Mouse (Mus musculus): ENCODE results near the gene Hyal6. TPM values are rescaled to one million over a fixed set of nuclear protein-coding genes. Genes with fewer than 3 reads are reported as not detected.

The Hyal6 gene
- total and polyA plus RNA-seq, 3 experiments: not detected

GRCm38 (mm10) chr6:24734565-24734964, 1.5 kb downstream of the Hyal6 start:
- Histone ChIP-seq H3K9me3 (replicated peaks; ENCODE audit: insufficient read depth, low read length) (no peaks in the 10 kb centered on the region), H3K27ac (ENCODE audit: control insufficient read depth, low read depth, low read length) (no peak overlapping the region), H3K4me1 (ENCODE audit: control insufficient read depth in 1 of 2, insufficient read depth in 2 of 2, low read length in 2 of 2) (no peaks in the 10 kb centered on the region), H3K79me2 (ENCODE audit: control insufficient read depth, insufficient read depth, low read length, poor library complexity) (no peaks in the 10 kb centered on the region), H3K4me3 (ENCODE audit: control insufficient read depth in 1 of 2, insufficient read depth in 1 of 2, low read depth in 2 of 2, low read length in 2 of 2) (no peak overlapping the region), H3K9ac (ENCODE audit: control insufficient read depth, low read depth, low read length, poor library complexity, severe bottlenecking) (no peak overlapping the region), H3K36me3 (ENCODE audit: control insufficient read depth in 1 of 2, insufficient read depth in 2 of 2, low read length in 2 of 2) (no peaks in the 10 kb centered on the region), H3K27me3 (ENCODE audit: control insufficient read depth in 1 of 2, insufficient read depth in 2 of 2, low read length in 2 of 2) (no peaks in the 10 kb centered on the region; a peak in 2 of 4 replicates)
- no peak for TF ChIP-seq NELFE (IDR thresholded peaks at IDR 0.05; ENCODE audit: low read depth, low read length)
- TF ChIP-seq E2F4 (IDR thresholded peaks at IDR 0.05; ENCODE audit: borderline replicate concordance, low read depth, low read length): no peak
- TF ChIP-seq POLR2A (IDR thresholded peaks at IDR 0.05; ENCODE audit: control insufficient read depth in 1 of 2, insufficient read depth in 1 of 2, low read depth in 1 of 2, low read length in 2 of 2, poor library complexity in 1 of 2): no peak
- TF ChIP-seq POLR2AphosphoS2 (IDR thresholded peaks at IDR 0.05; ENCODE audit: low read length): no peak
- no peak for TF ChIP-seq EP300 (IDR thresholded peaks at IDR 0.05; ENCODE audit: low read depth in 1 of 2, low read length in 2 of 2)
- DNase-seq (ENCODE audit: low read depth, low spot score): no peak

GRCm38 (mm10) chr6:24748029-24748428, 15.0 kb downstream of the Hyal6 start, which contains the start of gene Hyal4:
Hyal4 (plus strand) TSS chr6:24748329.
- H3K9me3 ChIP-seq (replicated peaks; ENCODE audit: insufficient read depth, low read length): no peaks in the 10 kb centered on the region

GRCm38 (mm10) chr6:24759281-24759680, 26.2 kb downstream of the Hyal6 start:
- Histone ChIP-seq H3K9me3 (replicated peaks; ENCODE audit: insufficient read depth, low read length) (no peaks in the 10 kb centered on the region), H3K4me1 (ENCODE audit: control insufficient read depth in 1 of 2, insufficient read depth in 2 of 2, low read length in 2 of 2) (no peaks in the 10 kb centered on the region), H3K9ac (ENCODE audit: control insufficient read depth, low read depth, low read length, poor library complexity, severe bottlenecking) (no peak overlapping the region), H3K4me3 (ENCODE audit: control insufficient read depth in 1 of 2, insufficient read depth in 1 of 2, low read depth in 2 of 2, low read length in 2 of 2) (no peak overlapping the region), H3K27ac (ENCODE audit: control insufficient read depth, low read depth, low read length) (no peak overlapping the region), H3K27me3 (ENCODE audit: control insufficient read depth in 1 of 2, insufficient read depth in 2 of 2, low read length in 2 of 2) (no peaks in the 10 kb centered on the region), H3K36me3 (ENCODE audit: control insufficient read depth in 1 of 2, insufficient read depth in 2 of 2, low read length in 2 of 2) (no peaks in the 10 kb centered on the region), H3K79me2 (ENCODE audit: control insufficient read depth, insufficient read depth, low read length, poor library complexity) (no peaks in the 10 kb centered on the region)
- no peak for DNase-seq (ENCODE audit: low read depth, low spot score)
- TF ChIP-seq BHLHE40 (IDR thresholded peaks at IDR 0.05; ENCODE audit: borderline replicate concordance, low read depth, low read length) (no peak), ETS1 (IDR thresholded peaks at IDR 0.05; ENCODE audit: low read depth, low read length) (no peak), SMC3 (IDR thresholded peaks at IDR 0.05; ENCODE audit: low read depth, low read length) (no peak), ZKSCAN1 (IDR thresholded peaks at IDR 0.05; ENCODE audit: low read depth, low read length) (no peak), ZNF384 (IDR thresholded peaks at IDR 0.05; ENCODE audit: low read depth, low read length) (no peak), JUND (IDR thresholded peaks at IDR 0.05; ENCODE audit: low read depth, low read length) (no peak), HCFC1 (IDR thresholded peaks at IDR 0.05; ENCODE audit: low read depth, low read length) (no peak), KAT2A (conservative IDR thresholded peaks at IDR 0.05; ENCODE audit: low read depth, low read length) (no peak)

More at GRCm38 (mm10) chr6:24748029-24748428, 15.0 kb downstream of the Hyal6 start, which contains the start of gene Hyal4:
- Histone ChIP-seq H3K4me1 (ENCODE audit: control insufficient read depth in 1 of 2, insufficient read depth in 2 of 2, low read length in 2 of 2) (no peaks in the 10 kb centered on the region), H3K79me2 (ENCODE audit: control insufficient read depth, insufficient read depth, low read length, poor library complexity) (no peaks in the 10 kb centered on the region), H3K9ac (ENCODE audit: control insufficient read depth, low read depth, low read length, poor library complexity, severe bottlenecking) (no peak within 1 kb of the TSS), H3K4me3 (ENCODE audit: control insufficient read depth in 1 of 2, insufficient read depth in 1 of 2, low read depth in 2 of 2, low read length in 2 of 2) (no peak within 1 kb of the TSS), H3K36me3 (ENCODE audit: control insufficient read depth in 1 of 2, insufficient read depth in 2 of 2, low read length in 2 of 2) (no peaks in the 10 kb centered on the region), H3K27me3 (ENCODE audit: control insufficient read depth in 1 of 2, insufficient read depth in 2 of 2, low read length in 2 of 2) (no peaks in the 10 kb centered on the region; a peak in 2 of 4 replicates), H3K27ac (ENCODE audit: control insufficient read depth, low read depth, low read length) (no peak within 1 kb of the TSS)
- TF ChIP-seq NRF1 (IDR thresholded peaks at IDR 0.05; ENCODE audit: insufficient read depth, low read depth, low read length, poor library complexity, severe bottlenecking): no peak
- TF ChIP-seq ZMIZ1 (IDR thresholded peaks at IDR 0.05; ENCODE audit: low read depth, low read length): no peak
- TF ChIP-seq RAD21 (IDR thresholded peaks at IDR 0.05; ENCODE audit: low read depth, low read length): no peak
- TF ChIP-seq POLR2AphosphoS5 (IDR thresholded peaks at IDR 0.05; ENCODE audit: borderline replicate concordance, low read depth, low read length): no peak
- no peak for TF ChIP-seq POLR2AphosphoS2 (IDR thresholded peaks at IDR 0.05; ENCODE audit: low read length)
- no peak for TF ChIP-seq ZC3H11A (IDR thresholded peaks at IDR 0.05; ENCODE audit: low read depth, low read length)
- TF ChIP-seq CTCF (IDR thresholded peaks at IDR 0.05 in 2 of 3, conservative IDR thresholded peaks at IDR 0.05 in 1 of 3; ENCODE audit: control insufficient read depth in 1 of 3, insufficient read depth in 1 of 3, low read depth in 2 of 3, low read length in 3 of 3, poor library complexity in 1 of 3, severe bottlenecking in 1 of 3): no peak
- no peak for TF ChIP-seq ETS1 (IDR thresholded peaks at IDR 0.05; ENCODE audit: low read depth, low read length)
- DNase-seq (ENCODE audit: low read depth, low spot score): no peak
